Mouse (Mus musculus): Measurements from ENCODE around the gene Arhgap28. TPM values are rescaled to one million over a fixed set of nuclear protein-coding genes. Genes with fewer than 3 reads are reported as not detected.

Gene Arhgap28
- polyA plus RNA-seq, 1 experiment from 2014 or later = 4.5 TPM

DNA sequence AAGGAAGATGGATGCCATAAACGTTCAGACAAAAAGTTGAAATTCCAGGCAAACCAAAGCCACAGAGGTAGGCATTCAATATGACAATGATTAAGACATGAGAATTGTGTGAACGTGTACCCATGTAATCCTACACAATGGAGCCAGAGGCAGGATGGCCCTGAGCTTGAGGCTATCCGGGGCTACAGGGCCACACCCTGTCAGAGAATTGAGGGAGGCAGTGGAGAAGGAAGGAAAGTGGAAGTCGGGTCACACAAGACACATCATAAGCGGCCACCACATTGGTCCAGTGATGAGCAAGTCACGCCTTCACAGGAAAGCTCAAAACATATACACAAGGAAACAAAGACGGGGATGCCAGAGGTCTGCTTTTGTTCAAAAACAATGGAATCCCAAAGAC is 84.0 kb downstream of the Arhgap28 start:
- no peak overlapping the region for H3K27ac ChIP-seq

DNA sequence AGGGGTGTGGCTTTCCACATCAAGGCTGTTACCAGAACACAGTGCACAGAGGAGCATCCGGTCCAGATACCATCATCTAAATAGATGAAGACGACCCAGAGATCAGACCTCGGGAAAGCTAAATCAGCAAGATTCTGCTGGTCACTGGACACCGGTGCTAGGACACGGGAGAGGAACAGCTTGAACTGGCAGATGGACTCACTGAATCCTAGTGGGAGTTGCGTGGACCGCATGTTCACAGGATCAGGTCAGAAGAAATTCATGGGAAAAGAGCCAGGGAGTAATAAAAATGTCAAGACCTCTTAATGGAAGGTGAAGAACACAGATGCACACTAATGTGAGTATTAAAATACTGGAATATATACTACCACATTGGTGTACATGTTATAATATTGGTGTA is 85.7 kb downstream of the Arhgap28 start:
- no peak for ATAC-seq
- 95% methylated on average over 7 of the region's 7 CpGs for WGBS
- Histone ChIP-seq H3K4me2 (no peak overlapping the region), H3K27ac (no peak overlapping the region), H3K27me3 (no peaks in the 10 kb centered on the region), H3K9ac (no peak overlapping the region), H3K4me3 (no peak overlapping the region), H3K36me3 (ENCODE audit: poor library complexity, severe bottlenecking) (no peaks in the 10 kb centered on the region), H3K4me1 (no peaks in the 10 kb centered on the region), H3K9me3 (replicated peaks) (no peaks in the 10 kb centered on the region)

More for the DNA sequence above, 84.0 kb downstream of the Arhgap28 start:
- Histone ChIP-seq H3K9ac (no peak overlapping the region), H3K9me3 (replicated peaks) (no peaks in the 10 kb centered on the region), H3K4me2 (no peak overlapping the region), H3K4me1 (no peaks in the 10 kb centered on the region), H3K36me3 (ENCODE audit: poor library complexity, severe bottlenecking) (no peaks in the 10 kb centered on the region), H3K4me3 (no peak overlapping the region), H3K27me3 (no peaks in the 10 kb centered on the region)
- ATAC-seq = no peak
- WGBS = 84% methylated on average over 7 of the region's 7 CpGs

DNA sequence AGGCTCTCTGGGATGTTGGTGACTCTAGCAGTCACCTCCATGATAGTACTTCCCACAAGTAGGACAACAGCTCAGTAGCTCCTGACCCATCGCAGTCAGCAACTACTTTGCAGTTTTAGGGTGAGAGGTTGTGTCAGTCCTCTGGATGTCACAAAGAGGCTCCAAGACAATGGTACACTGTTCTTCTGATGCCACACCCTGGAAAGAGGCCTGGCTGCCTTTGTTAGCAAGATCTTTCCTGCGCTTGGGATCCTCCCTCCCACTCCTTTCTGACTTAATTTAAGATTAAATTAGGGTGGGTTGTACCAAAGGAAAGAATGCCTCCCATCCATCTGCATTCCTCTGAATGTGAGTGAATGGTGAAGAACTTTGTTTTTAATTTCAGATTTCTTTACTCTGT is 87.0 kb downstream of the Arhgap28 start:
- Histone ChIP-seq H3K9ac (no peak overlapping the region), H3K4me3 (no peak overlapping the region), H3K4me1 (no peaks in the 10 kb centered on the region), H3K4me2 (no peak overlapping the region), H3K27ac (no peak overlapping the region), H3K9me3 (replicated peaks) (no peaks in the 10 kb centered on the region), H3K27me3 (no peaks in the 10 kb centered on the region), H3K36me3 (ENCODE audit: poor library complexity, severe bottlenecking) (no peaks in the 10 kb centered on the region)
- ATAC-seq = no peak
- 77% methylated on average over 2 of the region's 2 CpGs for WGBS

DNA sequence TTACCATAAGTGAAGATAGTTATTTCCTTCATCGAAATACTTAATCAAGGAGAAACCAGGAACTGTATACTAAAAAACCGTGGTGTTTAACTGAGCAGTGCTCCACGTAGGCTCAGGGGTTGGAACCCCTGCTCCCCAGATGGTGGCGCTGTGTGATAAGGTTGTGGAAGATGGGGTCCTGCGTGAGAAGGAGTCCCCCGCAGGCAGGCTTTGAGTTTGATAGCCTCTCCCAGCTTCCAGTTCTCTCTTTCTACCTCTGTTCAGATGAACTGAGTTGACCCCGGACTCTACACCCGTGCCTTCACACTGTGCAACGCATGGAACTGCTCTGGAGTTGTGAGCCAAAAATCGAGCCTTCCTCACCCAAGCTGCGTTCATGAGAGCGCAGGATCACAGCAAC is 91.3 kb downstream of the Arhgap28 start:
- WGBS = 61% methylated on average over 12 of the region's 12 CpGs
- peak; percentile 69 for ATAC-seq
- Histone ChIP-seq H3K27ac (no peak overlapping the region), H3K9ac (no peak overlapping the region), H3K4me3 (no peak overlapping the region), H3K4me1 (no peaks in the 10 kb centered on the region), H3K36me3 (ENCODE audit: poor library complexity, severe bottlenecking) (no peaks in the 10 kb centered on the region), H3K9me3 (replicated peaks) (no peaks in the 10 kb centered on the region), H3K27me3 (no peaks in the 10 kb centered on the region), H3K4me2 (no peak overlapping the region)

DNA sequence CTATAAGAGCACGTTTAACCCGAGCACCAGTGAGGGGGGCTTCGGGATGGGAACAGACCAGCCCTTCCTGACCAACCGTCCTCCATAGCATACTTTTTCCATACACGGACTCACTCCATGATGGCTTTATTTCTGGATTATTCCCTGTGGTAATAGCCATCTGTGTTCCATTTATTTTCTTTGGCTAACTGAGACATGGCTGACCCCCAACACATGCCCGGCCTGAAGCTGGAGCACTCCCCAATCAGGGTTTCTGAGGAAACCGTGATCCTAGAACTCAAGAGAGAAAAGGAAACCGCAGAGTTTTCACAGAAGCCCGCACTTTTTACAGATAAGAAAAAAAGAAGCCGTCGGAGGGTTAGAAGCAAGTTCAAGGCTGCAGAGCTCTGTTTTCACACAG is 91.9 kb downstream of the Arhgap28 start:
- WGBS = 92% methylated on average over 11 of the region's 11 CpGs
- Histone ChIP-seq H3K36me3 (ENCODE audit: poor library complexity, severe bottlenecking) (no peaks in the 10 kb centered on the region), H3K4me3 (no peak overlapping the region), H3K4me2 (no peak overlapping the region), H3K27ac (no peak overlapping the region), H3K4me1 (no peaks in the 10 kb centered on the region), H3K9me3 (replicated peaks) (no peaks in the 10 kb centered on the region), H3K27me3 (no peaks in the 10 kb centered on the region), H3K9ac (no peak overlapping the region)
- ATAC-seq = no peak

DNA sequence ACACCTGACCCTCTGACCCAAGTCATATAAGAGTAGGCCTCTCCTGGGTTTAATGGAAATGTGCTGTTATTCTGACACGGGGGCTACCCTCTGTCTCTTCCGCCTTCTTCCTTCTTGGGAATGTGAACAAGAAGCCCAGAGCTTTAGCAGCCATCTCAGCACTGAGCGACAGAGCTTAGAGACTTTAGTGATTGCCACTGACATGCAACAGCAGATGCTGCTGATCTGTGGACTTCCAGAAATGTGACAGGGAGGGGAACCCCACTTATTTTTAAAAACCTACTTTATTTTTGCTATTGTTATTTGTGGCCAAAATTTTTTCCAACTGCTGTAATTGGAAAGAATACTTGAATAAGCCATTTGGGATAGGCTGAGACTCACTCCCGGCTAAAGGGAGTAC is 95.4 kb downstream of the Arhgap28 start:
- WGBS = 86% methylated on average over 4 of the region's 4 CpGs
- no peaks in the 10 kb centered on the region for H3K9me3 ChIP-seq (replicated peaks)
- H3K4me3 ChIP-seq = no peak overlapping the region
- ATAC-seq = no peak
- no peaks in the 10 kb centered on the region for H3K36me3 ChIP-seq (ENCODE audit: poor library complexity, severe bottlenecking)
- H3K27me3 ChIP-seq = no peaks in the 10 kb centered on the region
- no peak overlapping the region for H3K4me2 ChIP-seq
- no peak overlapping the region for H3K27ac ChIP-seq
- no peak overlapping the region for H3K9ac ChIP-seq
- H3K4me1 ChIP-seq = no peaks in the 10 kb centered on the region

DNA sequence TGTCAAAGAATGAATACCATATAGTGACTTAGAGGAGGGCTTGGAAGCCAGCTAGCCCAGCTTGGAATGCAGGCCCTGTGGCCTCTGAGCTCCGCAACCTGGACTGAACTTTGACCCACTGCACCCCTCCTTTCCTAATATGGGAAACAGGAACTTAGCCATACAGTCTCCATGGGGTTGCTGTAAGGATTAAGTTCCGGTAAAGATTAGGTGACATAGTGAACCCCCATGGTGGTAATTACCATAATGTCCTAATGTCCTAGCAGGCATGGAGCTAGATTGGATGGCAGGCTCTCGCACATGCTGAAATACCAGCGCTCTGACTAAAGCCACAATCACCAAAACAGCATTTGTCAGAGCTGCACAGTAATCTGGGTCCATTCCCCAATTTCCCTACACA is 95.8 kb downstream of the Arhgap28 start:
- Histone ChIP-seq H3K4me3 (no peak overlapping the region), H3K4me1 (no peaks in the 10 kb centered on the region), H3K4me2 (no peak overlapping the region), H3K27me3 (no peaks in the 10 kb centered on the region), H3K9me3 (replicated peaks) (no peaks in the 10 kb centered on the region), H3K9ac (no peak overlapping the region), H3K36me3 (ENCODE audit: poor library complexity, severe bottlenecking) (no peaks in the 10 kb centered on the region), H3K27ac (no peak overlapping the region)
- WGBS = 77% methylated on average over 4 of the region's 4 CpGs
- no peak for ATAC-seq

DNA sequence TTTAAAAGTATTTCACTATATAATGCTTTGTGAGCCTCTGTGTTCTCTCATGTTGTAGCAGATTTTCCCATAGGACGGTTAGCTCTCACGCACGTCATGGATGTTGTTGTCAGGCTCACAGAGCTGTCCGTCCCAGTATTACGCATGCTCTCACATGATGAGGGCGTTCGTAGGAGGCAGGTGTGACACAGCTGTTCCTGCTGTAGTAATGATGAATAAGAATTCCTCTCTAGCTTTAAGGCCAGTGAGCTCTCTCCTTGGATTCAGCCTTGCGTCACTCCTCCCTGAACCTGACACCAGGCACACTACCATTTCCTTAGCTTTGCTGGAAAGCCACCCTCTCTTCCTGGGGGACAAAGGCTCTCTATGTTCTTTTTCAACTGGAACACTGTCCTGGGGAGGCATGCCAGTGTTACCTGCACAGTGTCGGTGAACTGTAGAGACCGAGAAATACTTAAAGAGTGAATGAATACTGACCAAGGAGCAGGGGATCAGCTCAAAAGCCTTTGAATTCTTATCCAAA is 96.3 kb downstream of the Arhgap28 start:
- Histone ChIP-seq H3K4me1 (no peaks in the 10 kb centered on the region), H3K9ac (no peak overlapping the region), H3K36me3 (ENCODE audit: poor library complexity, severe bottlenecking) (no peaks in the 10 kb centered on the region), H3K4me2 (no peak overlapping the region), H3K9me3 (replicated peaks) (no peaks in the 10 kb centered on the region), H3K27me3 (no peaks in the 10 kb centered on the region), H3K27ac (no peak overlapping the region), H3K4me3 (no peak overlapping the region)
- WGBS = 93% methylated on average over 10 of the region's 10 CpGs
- no peak for ATAC-seq

DNA sequence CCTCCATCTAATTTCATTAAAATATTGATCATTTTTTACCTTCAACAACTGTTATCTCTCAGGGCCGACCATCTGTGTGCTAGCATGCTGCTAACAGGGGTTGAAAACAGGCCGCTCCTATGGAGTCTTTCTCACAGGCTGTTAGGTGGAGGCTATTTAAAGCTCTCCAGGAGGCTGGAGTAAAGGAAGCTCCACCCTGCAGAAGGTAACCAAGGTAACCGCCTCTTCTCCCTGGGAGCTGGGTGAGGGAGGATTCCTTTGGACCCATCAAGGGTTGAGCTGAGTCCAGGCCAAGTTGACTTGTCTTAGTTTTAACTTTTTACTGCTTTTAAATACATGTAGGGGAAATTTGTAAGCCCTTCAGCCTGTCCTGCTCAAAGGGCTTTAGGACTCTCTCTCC is 97.7 kb downstream of the Arhgap28 start:
- Histone ChIP-seq H3K9me3 (replicated peaks) (no peaks in the 10 kb centered on the region), H3K4me1 (no peaks in the 10 kb centered on the region), H3K27me3 (no peaks in the 10 kb centered on the region), H3K4me3 (no peak overlapping the region), H3K36me3 (ENCODE audit: poor library complexity, severe bottlenecking) (no peaks in the 10 kb centered on the region), H3K4me2 (no peak overlapping the region), H3K9ac (no peak overlapping the region), H3K27ac (no peak overlapping the region)
- WGBS = 63% methylated on average over 3 of the region's 3 CpGs
- ATAC-seq = no peak

DNA sequence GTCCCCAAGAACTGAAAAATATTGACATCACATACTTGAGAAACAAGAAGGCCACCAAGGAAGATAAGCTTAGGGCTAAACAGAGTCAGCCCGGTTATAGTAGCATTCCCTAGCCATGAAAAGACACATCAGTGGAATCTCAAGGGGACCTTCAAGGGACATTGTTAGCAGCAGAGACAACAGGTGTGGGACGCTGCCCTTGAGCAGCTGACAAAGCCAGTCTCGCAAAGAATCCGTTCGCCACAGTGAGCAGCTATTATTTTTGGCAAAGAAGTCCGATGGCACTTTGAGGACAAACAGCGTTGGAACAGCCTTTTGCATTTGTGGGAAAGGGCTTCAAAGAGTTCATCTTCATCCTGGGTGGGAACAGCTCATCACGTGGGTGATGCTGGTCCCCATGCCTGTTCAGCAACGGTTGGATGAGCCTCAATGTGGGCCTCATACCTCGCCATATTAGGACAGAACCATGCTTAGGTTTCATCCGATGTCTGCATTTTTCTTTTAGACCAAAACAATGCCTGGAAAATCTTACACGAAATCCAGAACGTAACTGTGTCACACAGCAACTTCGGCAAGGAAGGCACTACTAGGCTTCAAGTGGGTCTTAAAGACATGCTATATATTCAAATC is 99.5 kb downstream of the Arhgap28 start:
- no peaks in the 10 kb centered on the region for H3K9me3 ChIP-seq (replicated peaks)
- 78% methylated on average over 14 of the region's 14 CpGs for WGBS
- H3K4me1 ChIP-seq = no peaks in the 10 kb centered on the region
- ATAC-seq = no peak
- no peaks in the 10 kb centered on the region for H3K27me3 ChIP-seq
- H3K9ac ChIP-seq = no peak overlapping the region
- H3K27ac ChIP-seq = no peak overlapping the region
- no peak overlapping the region for H3K4me2 ChIP-seq
- H3K36me3 ChIP-seq (ENCODE audit: poor library complexity, severe bottlenecking) = no peaks in the 10 kb centered on the region
- H3K4me3 ChIP-seq = no peak overlapping the region

DNA sequence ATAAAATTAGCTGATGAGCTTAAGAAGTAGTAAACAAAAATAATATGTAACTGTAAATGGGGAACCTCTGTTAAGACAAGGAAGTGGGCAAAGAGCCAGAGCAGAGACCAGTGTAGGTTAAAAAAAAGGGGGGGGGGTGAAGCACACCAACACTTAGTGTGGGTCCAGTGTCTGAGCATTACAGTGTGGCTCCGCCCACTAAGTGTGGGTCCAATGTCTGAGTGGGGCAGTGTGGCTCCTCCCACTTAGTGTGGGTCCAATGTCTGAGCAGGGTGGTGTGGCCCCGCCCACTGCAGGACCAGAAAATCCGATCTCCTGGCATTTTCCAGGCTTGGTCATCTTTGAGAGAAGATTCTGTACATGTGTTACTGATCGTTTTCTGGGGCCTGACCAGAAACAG is 101.1 kb downstream of the Arhgap28 start:
- ATAC-seq = no peak

DNA sequence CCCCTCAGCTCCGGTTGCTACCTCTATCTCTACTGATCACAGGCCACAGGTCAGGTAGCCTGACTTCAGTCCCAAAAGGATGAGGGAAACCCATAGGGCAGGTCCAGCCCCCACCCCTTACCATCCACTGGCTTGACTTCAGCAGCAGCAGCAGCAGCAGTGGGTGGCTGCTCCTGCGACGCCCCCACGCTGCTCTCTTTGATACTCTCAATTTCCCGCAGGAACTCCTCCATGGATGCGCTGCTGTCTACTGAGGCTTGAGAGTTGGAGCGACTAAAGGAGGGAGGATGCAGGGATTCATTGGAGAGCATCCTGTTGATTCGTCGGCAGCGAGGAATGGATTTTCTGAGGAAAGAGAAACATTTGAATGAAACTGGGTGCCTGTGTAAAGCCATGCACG is 102.8 kb downstream of the Arhgap28 start:
- Histone ChIP-seq H3K4me1 (no peaks in the 10 kb centered on the region), H3K9me3 (replicated peaks) (no peaks in the 10 kb centered on the region), H3K27ac (no peak overlapping the region), H3K9ac (no peak overlapping the region), H3K4me2 (no peak overlapping the region), H3K4me3 (no peak overlapping the region), H3K36me3 (ENCODE audit: poor library complexity, severe bottlenecking) (no peaks in the 10 kb centered on the region), H3K27me3 (no peaks in the 10 kb centered on the region)
- ATAC-seq = no peak
- WGBS = 75% methylated on average over 11 of the region's 11 CpGs

More for the DNA sequence above, 101.1 kb downstream of the Arhgap28 start:
- Histone ChIP-seq H3K27me3 (no peaks in the 10 kb centered on the region), H3K9ac (no peak overlapping the region), H3K36me3 (ENCODE audit: poor library complexity, severe bottlenecking) (no peaks in the 10 kb centered on the region), H3K9me3 (replicated peaks) (no peaks in the 10 kb centered on the region), H3K27ac (no peak overlapping the region), H3K4me1 (no peaks in the 10 kb centered on the region), H3K4me3 (no peak overlapping the region), H3K4me2 (no peak overlapping the region)
- 90% methylated on average over 4 of the region's 4 CpGs for WGBS

DNA sequence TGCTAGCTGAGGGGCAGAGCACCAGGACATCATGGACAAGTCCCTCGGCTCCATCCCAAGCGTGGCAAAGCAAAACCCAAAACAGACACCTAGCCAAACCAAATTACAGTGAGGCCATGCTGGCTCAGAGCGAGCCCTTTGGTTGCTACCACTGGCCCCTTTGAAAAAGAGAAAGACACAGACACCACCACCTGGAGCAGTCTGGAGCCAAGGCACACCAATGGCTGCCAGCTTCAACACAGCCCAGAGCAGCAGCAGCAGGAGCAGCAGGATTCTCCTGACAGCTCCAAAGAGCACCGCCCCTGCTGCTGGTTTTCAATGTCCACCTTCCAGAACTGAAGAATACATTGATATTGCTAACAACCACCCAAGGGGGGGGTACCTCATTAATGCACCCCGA is 104.5 kb downstream of the Arhgap28 start:
- Histone ChIP-seq H3K9ac (no peak overlapping the region), H3K27ac (no peak overlapping the region), H3K9me3 (replicated peaks) (no peaks in the 10 kb centered on the region), H3K4me3 (no peak overlapping the region), H3K4me2 (no peak overlapping the region), H3K27me3 (no peaks in the 10 kb centered on the region), H3K4me1 (no peaks in the 10 kb centered on the region), H3K36me3 (ENCODE audit: poor library complexity, severe bottlenecking) (no peaks in the 10 kb centered on the region)
- WGBS = 85% methylated on average over 5 of the region's 5 CpGs
- ATAC-seq = no peak
